Comparison of ENCODE assay signal across 10 mouse cellular contexts in genomic region chr15:99368583-99369266, GRCm38 (mm10). TPM values are rescaled to one million over a fixed set of nuclear protein-coding genes. Genes with fewer than 3 reads are reported as not detected.
DNase-seq lines count a peak whose midpoint lies in the region; ATAC-seq and TF ChIP-seq lines count a peak whose summit lies in the region.
"Had no signal": no experiment of that assay in that cellular context is flagged by ENCODE, and none has a peak within 500 bp of the region (broad histone marks: within the 10 kb centered on the region; RNA-seq: fewer than 3 reads in every experiment).

No protein-coding gene starts in this region.

- H3K9me3 ChIP-seq in forebrain, embryonic 15.5 days, result no peaks in the 10 kb centered on the region
- H3K9me3 ChIP-seq in liver, embryonic 14.5 days (ENCODE audit: control insufficient read depth, low read length), result no peaks in the 10 kb centered on the region

- no peaks in the 10 kb centered on the region for H3K36me3 ChIP-seq in forebrain, embryonic 15.5 days
- H3K36me3 ChIP-seq in liver, embryonic 14.5 days (replicated peaks; ENCODE audit: control insufficient read depth, insufficient read depth, low read depth), result no peaks in the 10 kb centered on the region

- H3K9ac ChIP-seq in forebrain, embryonic 15.5 days (replicated peaks), result peak overlapping the region; percentile 77
- no peak overlapping the region for H3K9ac ChIP-seq in liver, embryonic 14.5 days (replicated peaks)

- H3K27me3 ChIP-seq in forebrain, embryonic 15.5 days, result 0 out of 2 replicates have a peak, but pooled peaks cover 3% of the 10 kb centered on the region
- H3K27me3 ChIP-seq in liver, embryonic 14.5 days (ENCODE audit: control insufficient read depth, insufficient read depth, low read length), result peaks cover 23% of the 10 kb centered on the region

- H3K4me1 ChIP-seq in forebrain, embryonic 15.5 days, result peaks cover 15% of the 10 kb centered on the region
- peaks cover 0 to 3% of the 10 kb centered on the region in 2 experiments; a peak in 2 of 4 replicates for H3K4me1 ChIP-seq in liver, embryonic 14.5 days (replicated peaks; ENCODE audit: control insufficient read depth in 2 of 2, insufficient read depth in 2 of 2, low read length in 1 of 2)

- peak overlapping the region; percentile 77 for H3K4me3 ChIP-seq in gastrocnemius, adult 2 months
- peak overlapping the region; percentile 76 for H3K4me3 ChIP-seq in forebrain, embryonic 15.5 days
- H3K4me3 ChIP-seq in liver, embryonic 14.5 days (ENCODE audit: insufficient read depth in 1 of 2, low read depth in 2 of 2, low read length in 2 of 2), result no peak overlapping the region

- ATAC-seq in forebrain, embryonic 15.5 days (replicated peaks), result no peak
- ATAC-seq in liver, embryonic 14.5 days (ENCODE audit: insufficient read depth), result no peak

- no peak for TF ChIP-seq CTCF in gastrocnemius, adult 2 months (IDR thresholded peaks at IDR 0.05)
- no peak for TF ChIP-seq CTCF in liver, embryonic 14.5 days (IDR thresholded peaks at IDR 0.05; ENCODE audit: low read depth)

- intact Hi-C loops in gastrocnemius, adult 2 months (cut with DNase I), result no loop called here

- DNase-seq in gastrocnemius, adult 2 months, result no peak
- no peak for DNase-seq in gastrocnemius, postnatal 25 days
- peak; percentile 55 for DNase-seq in 3134 (ENCODE audit: extremely low read depth, insufficient read length, low spot score)
- DNase-seq in liver, embryonic 14.5 days (ENCODE audit: low read depth in 3 of 3, low spot score in 3 of 3), result no peak
- DNase-seq in adrenal gland, postnatal 36 days, result no peak
- DNase-seq in gastrocnemius, adult 8-10 months (ENCODE audit: low spot score in 2 of 2), result no peak
- DNase-seq in adrenal gland, postnatal 25 days, result no peak
- DNase-seq: kidney, adult 8-10 months; right cerebral cortex, adult 18-20 months had no signal

- peak overlapping the region; percentile 57 for H3K4me2 ChIP-seq in forebrain, embryonic 15.5 days (replicated peaks)
- peak overlapping the region; percentile 64 for H3K4me2 ChIP-seq in liver, embryonic 14.5 days (ENCODE audit: low read depth)

- H3K27ac ChIP-seq in gastrocnemius, adult 2 months, result peak overlapping the region; percentile 92
- H3K27ac ChIP-seq in forebrain, embryonic 15.5 days (replicated peaks), result no peak overlapping the region
- H3K27ac ChIP-seq in liver, embryonic 14.5 days, result no peak overlapping the region

- WGBS in forebrain, embryonic 15.5 days, result 71% methylated on average over 4 of the region's 4 CpGs
- WGBS in liver, embryonic 14.5 days (ENCODE audit: insufficient replicate concordance), result 40% methylated on average over 4 of the region's 4 CpGs

- no peak for TF ChIP-seq EP300 in liver, embryonic 14.5 days (IDR thresholded peaks at IDR 0.05; ENCODE audit: low read depth)

RNA-seq across cellular contexts. Expression of gene Fmnl3, which starts 1.6 kb away (rescaled TPM):
- total RNA-seq in gastrocnemius, adult 2 months (2021), result 1 to 10 TPM; 5.5 to 7.2 TPM
- 1 to 10 TPM; 6.6 to 7.0 TPM for total RNA-seq in gastrocnemius, postnatal 25 days (2021)
- polyA plus RNA-seq in forebrain, embryonic 15.5 days (2015; fragmentation: Nextera tagmentation; extraction: Ambion mirVana), result 9.9 and 10.2 TPM in 2 replicates
- 3.2 and 3.7 TPM in 2 replicates for polyA plus RNA-seq in liver, embryonic 14.5 days (2012; rRNA removed)
- 1.4 and 1.5 TPM in 2 replicates for polyA plus RNA-seq in liver, embryonic 14.5 days (2014; fragmentation: Nextera tagmentation; extraction: Ambion mirVana)
- total RNA-seq in adrenal gland, postnatal 36 days (2021), result 10 to 100 TPM; 17.3 to 22.1 TPM
- total RNA-seq in gastrocnemius, adult 8-10 months (2022), result 1 to 10 TPM; 3.3 to 5.4 (median 3.9) TPM
- total RNA-seq in adrenal gland, postnatal 25 days (2021), result 16.4 and 24.1 TPM in 2 replicates

RNA-seq across cellular contexts. Expression of gene Tmbim6, which starts 24.0 kb away (rescaled TPM):
- 100 to 1,000 TPM; 181 to 184 TPM for total RNA-seq in gastrocnemius, adult 2 months (2021)
- total RNA-seq in gastrocnemius, postnatal 25 days (2021), result 100 to 1,000 TPM; 153 to 164 TPM
- polyA plus RNA-seq in forebrain, embryonic 15.5 days (2015; fragmentation: Nextera tagmentation; extraction: Ambion mirVana), result 250 and 263 TPM in 2 replicates
- 88.2 and 99.7 TPM in 2 replicates for polyA plus RNA-seq in liver, embryonic 14.5 days (2012; rRNA removed)
- 187 and 202 TPM in 2 replicates for polyA plus RNA-seq in liver, embryonic 14.5 days (2014; fragmentation: Nextera tagmentation; extraction: Ambion mirVana)
- 100 to 1,000 TPM; 506 to 839 TPM for total RNA-seq in adrenal gland, postnatal 36 days (2021)
- 100 to 1,000 TPM; 194 to 210 (median 203) TPM for total RNA-seq in gastrocnemius, adult 8-10 months (2022)
- 719 and 813 TPM in 2 replicates for total RNA-seq in adrenal gland, postnatal 25 days (2021)

Comparison
In these comparisons a context has a peak if more than half of its experiments do, and no peak if none do; other contexts are left out.
1. H3K4me3 ChIP-seq: peak in gastrocnemius, adult 2 months (single experiment) and forebrain, embryonic 15.5 days (single experiment); none in liver, embryonic 14.5 days (0 of 2).